Mouse (Mus musculus): Measurements from ENCODE around the gene Mkrn2.

DNA sequence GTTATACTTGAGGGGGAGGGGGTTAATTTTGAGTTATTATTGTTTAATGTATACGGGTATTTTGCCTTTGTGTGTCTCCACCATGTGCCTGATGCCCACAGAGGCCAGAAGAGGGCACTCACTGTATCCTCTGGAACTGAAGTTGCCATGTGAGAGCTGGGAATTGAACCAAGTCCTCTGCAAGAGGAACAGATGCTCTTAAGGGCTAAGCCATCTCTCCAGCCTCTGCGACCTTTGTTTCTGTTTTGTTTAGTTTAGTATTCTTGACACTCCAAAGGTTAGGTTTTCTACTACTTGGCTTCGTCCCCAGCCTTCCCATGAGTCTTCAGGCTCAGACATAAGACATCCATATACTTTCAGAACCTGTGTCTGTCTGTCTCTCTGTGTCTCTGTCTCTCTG lies 17.5 kb upstream of the Mkrn2 start:
- TF ChIP-seq POLR2A (IDR thresholded peaks at IDR 0.05; ENCODE audit: borderline replicate concordance, control insufficient read depth, low read depth, low read length) (no peak), CTCF (IDR thresholded peaks at IDR 0.05; ENCODE audit: control insufficient read depth, insufficient read depth, low read length) (no peak)

All from bone marrow, adult 2 months (tissue).